ENCODE assay signal across 9 mouse cellular contexts in the genomic region with DNA sequence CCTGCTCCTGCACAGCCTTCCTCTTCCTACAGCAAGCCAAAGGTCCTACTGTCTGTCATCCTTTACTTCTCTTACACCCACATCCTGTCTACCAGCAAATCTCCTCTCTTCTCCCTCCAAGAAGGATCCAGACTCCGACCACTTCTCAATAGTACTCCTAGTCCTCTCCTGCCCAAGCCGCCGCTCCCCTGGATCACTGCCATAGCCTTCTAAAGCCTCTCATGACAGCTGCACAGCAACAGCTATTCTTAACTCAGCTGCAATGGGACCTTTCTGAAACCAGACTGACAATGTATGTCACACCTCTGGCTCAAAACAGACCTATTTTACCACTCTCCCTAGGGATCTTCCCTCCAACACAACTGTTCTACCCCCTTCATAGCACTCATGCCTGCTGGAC. TPM values are rescaled to one million over a fixed set of nuclear protein-coding genes. Genes with fewer than 3 reads are reported as not detected.
A peak's percentile ranks its signal among the peaks of the same experiment; 100 is the strongest.
DNase-seq lines count a peak whose midpoint lies in the region; ATAC-seq and TF ChIP-seq lines count a peak whose summit lies in the region.
"Had no signal": no experiment of that assay in that cellular context is flagged by ENCODE, and none has a peak within 500 bp of the region (broad histone marks: within the 10 kb centered on the region; RNA-seq: fewer than 3 reads in every experiment).

No protein-coding gene starts in this region.

- H3K9me3 ChIP-seq in embryonic facial prominence, embryonic 14.5 days (ENCODE audit: control insufficient read depth, low read length), result no peaks in the 10 kb centered on the region
- peaks cover 9% of the 10 kb centered on the region; the same call in 1 of the 2 replicates for H3K9me3 ChIP-seq in embryonic facial prominence, embryonic 10.5 days
- H3K9me3 ChIP-seq in liver, embryonic 11.5 days (ENCODE audit: control insufficient read depth, low read length), result no peaks in the 10 kb centered on the region
- H3K9me3 ChIP-seq: neural tube, embryonic 13.5 days had no signal

- no peak for TF ChIP-seq CTCF in heart, adult 2 months (IDR thresholded peaks at IDR 0.05)

- H3K4me1 ChIP-seq in embryonic facial prominence, embryonic 14.5 days (ENCODE audit: control insufficient read depth, insufficient read depth, low read length), result no peaks in the 10 kb centered on the region
- H3K4me1 ChIP-seq in embryonic facial prominence, embryonic 10.5 days, result no peaks in the 10 kb centered on the region
- H3K4me1 ChIP-seq in heart, adult 2 months (ENCODE audit: control insufficient read depth, insufficient read depth, low read length), result peaks cover 37% of the 10 kb centered on the region
- no peaks in the 10 kb centered on the region for H3K4me1 ChIP-seq in liver, embryonic 11.5 days (replicated peaks; ENCODE audit: control insufficient read depth, insufficient read depth, low read length)
- H3K4me1 ChIP-seq: neural tube, embryonic 13.5 days had no signal

- no peak overlapping the region for H3K27ac ChIP-seq in embryonic facial prominence, embryonic 14.5 days (replicated peaks; ENCODE audit: low read depth, low read length)
- no peak overlapping the region for H3K27ac ChIP-seq in embryonic facial prominence, embryonic 10.5 days (replicated peaks)
- H3K27ac ChIP-seq in heart, adult 2 months, result peak overlapping the region; percentile 55
- no peak overlapping the region for H3K27ac ChIP-seq in liver, embryonic 11.5 days (ENCODE audit: low read depth, low read length)
- H3K27ac ChIP-seq: neural tube, embryonic 13.5 days had no signal

- no peaks in the 10 kb centered on the region for H3K27me3 ChIP-seq in embryonic facial prominence, embryonic 14.5 days (replicated peaks; ENCODE audit: control insufficient read depth, insufficient read depth, low read length)
- no peaks in the 10 kb centered on the region for H3K27me3 ChIP-seq in embryonic facial prominence, embryonic 10.5 days (replicated peaks; ENCODE audit: low read depth, poor library complexity, severe bottlenecking)
- H3K27me3 ChIP-seq in heart, adult 2 months (ENCODE audit: control insufficient read depth, insufficient read depth, low read length), result no peaks in the 10 kb centered on the region
- no peaks in the 10 kb centered on the region for H3K27me3 ChIP-seq in liver, embryonic 11.5 days (replicated peaks; ENCODE audit: control insufficient read depth, insufficient read depth, low read length)
- H3K27me3 ChIP-seq: neural tube, embryonic 13.5 days had no signal

- 77% methylated on average over 3 of the region's 3 CpGs for WGBS in embryonic facial prominence, embryonic 14.5 days
- 94% methylated on average over 3 of the region's 3 CpGs for WGBS in embryonic facial prominence, embryonic 10.5 days
- 4% methylated on average over 3 of the region's 3 CpGs for WGBS in heart, adult 2 months
- 87% methylated on average over 3 of the region's 3 CpGs for WGBS in liver, embryonic 11.5 days

- H3K4me3 ChIP-seq in embryonic facial prominence, embryonic 14.5 days (ENCODE audit: low read depth, low read length), result no peak overlapping the region
- no peak overlapping the region for H3K4me3 ChIP-seq in embryonic facial prominence, embryonic 10.5 days
- peak overlapping the region; percentile 13; the same call in 1 of the 2 replicates for H3K4me3 ChIP-seq in heart, adult 2 months
- no peak overlapping the region for H3K4me3 ChIP-seq in liver, embryonic 11.5 days (ENCODE audit: low read depth, low read length)
- H3K4me3 ChIP-seq: neural tube, embryonic 13.5 days had no signal

- no peak; the same call in 1 of the 2 replicates for ATAC-seq in embryonic facial prominence, embryonic 14.5 days (ENCODE audit: low read depth)
- ATAC-seq in liver, embryonic 11.5 days (replicated peaks; ENCODE audit: low FRiP score), result no peak

- intact Hi-C loops in heart, adult 2 months (cut with DNase I), result loop anchor here (5.0 kb wide), 1 partner anchor 37 kb away; no protein-coding TSS in a partner anchor

- no peak overlapping the region for H3K9ac ChIP-seq in embryonic facial prominence, embryonic 14.5 days (ENCODE audit: low read depth, low read length)
- peak overlapping the region; percentile 36; the same call in 1 of the 2 replicates for H3K9ac ChIP-seq in heart, adult 2 months (ENCODE audit: low read depth, low read length)
- no peak overlapping the region for H3K9ac ChIP-seq in liver, embryonic 11.5 days (ENCODE audit: low read depth, low read length)
- H3K9ac ChIP-seq: neural tube, embryonic 13.5 days had no signal

- no peak overlapping the region for H3K4me2 ChIP-seq in embryonic facial prominence, embryonic 14.5 days (ENCODE audit: low read depth, low read length)
- H3K4me2 ChIP-seq in liver, embryonic 11.5 days, result no peak overlapping the region
- H3K4me2 ChIP-seq: neural tube, embryonic 13.5 days had no signal

- no peaks in the 10 kb centered on the region for H3K36me3 ChIP-seq in embryonic facial prominence, embryonic 14.5 days (ENCODE audit: control insufficient read depth, insufficient read depth, low read length)
- peaks cover 68% of the 10 kb centered on the region for H3K36me3 ChIP-seq in embryonic facial prominence, embryonic 10.5 days (replicated peaks)
- peaks cover 61% of the 10 kb centered on the region for H3K36me3 ChIP-seq in heart, adult 2 months (ENCODE audit: control insufficient read depth, insufficient read depth, low read length)
- H3K36me3 ChIP-seq in liver, embryonic 11.5 days (ENCODE audit: control insufficient read depth, insufficient read depth, low read length), result no peaks in the 10 kb centered on the region
- H3K36me3 ChIP-seq: neural tube, embryonic 13.5 days had no signal

- peak; percentile 39 for DNase-seq in embryonic facial prominence, embryonic 14.5 days (ENCODE audit: low spot score)
- no peak for DNase-seq in embryonic facial prominence, embryonic 10.5 days (ENCODE audit: low spot score)
- peak; percentile 37 for DNase-seq in brain, adult 2 months (ENCODE audit: low read depth, low spot score)
- peak; percentile 67 to 69 for DNase-seq in heart, adult 2 months
- peak; percentile 64 to 73 for DNase-seq in lung, adult 18-20 months
- no peak for DNase-seq in thymus, postnatal 36 days
- no peak for DNase-seq in retina, postnatal 1 day
- no peak for DNase-seq in liver, embryonic 11.5 days (ENCODE audit: low spot score)

- peaks cover 12% of the 10 kb centered on the region for H3K79me2 ChIP-seq in heart, adult 2 months (replicated peaks; ENCODE audit: control insufficient read depth, insufficient read depth, low read length)

- 0 out of 2 replicates have a peak, but pooled peaks have one; percentile 22 for TF ChIP-seq EP300 in heart, adult 2 months (IDR thresholded peaks at IDR 0.05; ENCODE audit: insufficient read depth, low read depth, low read length)

- no peak for TF ChIP-seq POLR2A in heart, adult 2 months (IDR thresholded peaks at IDR 0.05; ENCODE audit: insufficient read depth, low read depth, low read length)

RNA-seq across cellular contexts. Expression of a gene that starts 11.2 kb away (rescaled TPM):
- 55.5 and 58.9 TPM in 2 replicates for polyA plus RNA-seq in embryonic facial prominence, embryonic 14.5 days (2014; fragmentation: Nextera tagmentation; extraction: Ambion mirVana)
- 70.6 and 73.9 TPM in 2 replicates for polyA plus RNA-seq in embryonic facial prominence, embryonic 10.5 days (2016; fragmentation: Nextera tagmentation; extraction: Ambion mirVana)
- 10 to 100 TPM; 72.9 to 79.3 TPM for total RNA-seq in heart, adult 2 months (2021)
- polyA plus RNA-seq in heart, adult 2 months (2012; rRNA removed), result 45.8 and 63.4 TPM in 2 replicates
- polyA plus RNA-seq in liver, embryonic 11.5 days (2014; fragmentation: Nextera tagmentation; extraction: Ambion mirVana), result 53.9 and 58.9 TPM in 2 replicates

Comparison
In these comparisons a context has a peak if more than half of its experiments do, and no peak if none do; other contexts are left out.
1. DNase-seq: peak in embryonic facial prominence, embryonic 14.5 days (single experiment), brain, adult 2 months (single experiment), heart, adult 2 months (2 of 2) and lung, adult 18-20 months (2 of 2); none in embryonic facial prominence, embryonic 10.5 days (single experiment), thymus, postnatal 36 days (0 of 2), retina, postnatal 1 day (single experiment) and liver, embryonic 11.5 days (single experiment).